Mouse (Mus musculus): ENCODE measurements around the gene Gm10563. TPM values are rescaled to one million over a fixed set of nuclear protein-coding genes. Genes with fewer than 3 reads are reported as not detected.

Gm10563 gene
- total RNA-seq, 1 experiment = not detected

- peaks cover 3 to 25% of the 10 kb centered on the region in 2 experiments; a peak in 3 of 4 replicates for H3K4me1 ChIP-seq (ENCODE audit: control insufficient read depth in 2 of 2, insufficient read depth in 2 of 2, low read length in 2 of 2, poor library complexity in 1 of 2)
- DNase-seq (ENCODE audit: low read depth, low spot score) = no peak
- peak overlapping the region; percentile 69 to 72; a peak in 2 of 4 replicates for H3K4me3 ChIP-seq (ENCODE audit: insufficient read depth in 1 of 2, low read depth in 1 of 2, low read length in 2 of 2, poor library complexity in 1 of 2, severe bottlenecking in 1 of 2)
- TF ChIP-seq CHD2 (IDR thresholded peaks at IDR 0.05; ENCODE audit: low read depth, low read length) (no peak), HCFC1 (IDR thresholded peaks at IDR 0.05; ENCODE audit: borderline replicate concordance, insufficient read depth, low read length) (no peak), MAFK (IDR thresholded peaks at IDR 0.05; ENCODE audit: insufficient read depth, low read depth, low read length) (no peak), ZC3H11A (IDR thresholded peaks at IDR 0.05; ENCODE audit: borderline replicate concordance, low read depth, low read length) (no peak), ZNF384 (IDR thresholded peaks at IDR 0.05; ENCODE audit: low read depth, low read length) (no peak)
- H3K27ac ChIP-seq (ENCODE audit: insufficient read depth, low read depth, low read length, poor library complexity, severe bottlenecking) = 0 out of 2 replicates have a peak overlapping the region, but pooled peaks have one; percentile 15
- H3K9me3 ChIP-seq (ENCODE audit: control insufficient read depth, insufficient read depth, low read depth, low read length) = no peaks in the 10 kb centered on the region
- H3K9ac ChIP-seq (ENCODE audit: insufficient read depth, low read depth, low read length, poor library complexity, severe bottlenecking) = 0 out of 2 replicates have a peak overlapping the region, but pooled peaks have one; percentile 1
- peaks cover 48% of the 10 kb centered on the region for H3K36me3 ChIP-seq (ENCODE audit: control insufficient read depth, insufficient read depth, low read length, poor library complexity, severe bottlenecking)
- in situ Hi-C loops (cut with MboI; ENCODE audit: low sequenced_read_pairs in 2 of 2, unreplicated experiment in 2 of 2) = no loop called here
Measured at GRCm38 (mm10) chr4:155651553-155652269, 6.5 kb upstream of the Gm10563 start.

- no peaks in the 10 kb centered on the region for H3K9me3 ChIP-seq (ENCODE audit: control insufficient read depth, insufficient read depth, low read depth, low read length)
- no peak overlapping the region for H3K9ac ChIP-seq (ENCODE audit: insufficient read depth, low read depth, low read length, poor library complexity, severe bottlenecking)
- peaks cover 47% of the 10 kb centered on the region for H3K36me3 ChIP-seq (ENCODE audit: control insufficient read depth, insufficient read depth, low read length, poor library complexity, severe bottlenecking)
- H3K27ac ChIP-seq (ENCODE audit: insufficient read depth, low read depth, low read length, poor library complexity, severe bottlenecking) = no peak overlapping the region
- H3K4me3 ChIP-seq (ENCODE audit: insufficient read depth in 1 of 2, low read depth in 1 of 2, low read length in 2 of 2, poor library complexity in 1 of 2, severe bottlenecking in 1 of 2) = no peak overlapping the region
- in situ Hi-C loops (cut with MboI; ENCODE audit: low sequenced_read_pairs in 2 of 2, unreplicated experiment in 2 of 2) = no loop called here
- peaks cover 3 to 19% of the 10 kb centered on the region in 2 experiments; a peak in 3 of 4 replicates for H3K4me1 ChIP-seq (ENCODE audit: control insufficient read depth in 2 of 2, insufficient read depth in 2 of 2, low read length in 2 of 2, poor library complexity in 1 of 2)
- TF ChIP-seq HCFC1 (IDR thresholded peaks at IDR 0.05; ENCODE audit: borderline replicate concordance, insufficient read depth, low read length) = no peak
- TF ChIP-seq ZC3H11A (IDR thresholded peaks at IDR 0.05; ENCODE audit: borderline replicate concordance, low read depth, low read length) = no peak
- TF ChIP-seq ZNF384 (IDR thresholded peaks at IDR 0.05; ENCODE audit: low read depth, low read length) = no peak
- no peak for DNase-seq (ENCODE audit: low read depth, low spot score)
Measured at GRCm38 (mm10) chr4:155649355-155649754, 4.1 kb upstream of the Gm10563 start.

- no peaks in the 10 kb centered on the region for H3K9me3 ChIP-seq (ENCODE audit: control insufficient read depth, insufficient read depth, low read depth, low read length)
- H3K4me3 ChIP-seq (ENCODE audit: insufficient read depth in 1 of 2, low read depth in 1 of 2, low read length in 2 of 2, poor library complexity in 1 of 2, severe bottlenecking in 1 of 2) = no peak overlapping the region
- TF ChIP-seq CHD2 (IDR thresholded peaks at IDR 0.05; ENCODE audit: low read depth, low read length) (no peak), HCFC1 (IDR thresholded peaks at IDR 0.05; ENCODE audit: borderline replicate concordance, insufficient read depth, low read length) (no peak), ZNF384 (IDR thresholded peaks at IDR 0.05; ENCODE audit: low read depth, low read length) (no peak), MAFK (IDR thresholded peaks at IDR 0.05; ENCODE audit: insufficient read depth, low read depth, low read length) (no peak), ZC3H11A (IDR thresholded peaks at IDR 0.05; ENCODE audit: borderline replicate concordance, low read depth, low read length) (no peak)
- no peaks in the 10 kb centered on the region for H3K4me1 ChIP-seq (ENCODE audit: control insufficient read depth in 2 of 2, insufficient read depth in 2 of 2, low read length in 2 of 2, poor library complexity in 1 of 2)
- peaks cover 58% of the 10 kb centered on the region for H3K36me3 ChIP-seq (ENCODE audit: control insufficient read depth, insufficient read depth, low read length, poor library complexity, severe bottlenecking)
- in situ Hi-C loops (cut with MboI; ENCODE audit: low sequenced_read_pairs in 2 of 2, unreplicated experiment in 2 of 2) = no loop called here
- DNase-seq (ENCODE audit: low read depth, low spot score) = no peak
- no peak overlapping the region for H3K27ac ChIP-seq (ENCODE audit: insufficient read depth, low read depth, low read length, poor library complexity, severe bottlenecking)
- H3K9ac ChIP-seq (ENCODE audit: insufficient read depth, low read depth, low read length, poor library complexity, severe bottlenecking) = no peak overlapping the region
Measured at GRCm38 (mm10) chr4:155645721-155646120, 513 bp upstream of the Gm10563 start.

GRCm38 (mm10) chr4:155643531-155643930, 1.7 kb downstream of the Gm10563 start:
- Histone ChIP-seq H3K4me3 (ENCODE audit: insufficient read depth in 1 of 2, low read depth in 1 of 2, low read length in 2 of 2, poor library complexity in 1 of 2, severe bottlenecking in 1 of 2) (no peak overlapping the region), H3K27ac (ENCODE audit: insufficient read depth, low read depth, low read length, poor library complexity, severe bottlenecking) (no peak overlapping the region), H3K9ac (ENCODE audit: insufficient read depth, low read depth, low read length, poor library complexity, severe bottlenecking) (no peak overlapping the region), H3K9me3 (ENCODE audit: control insufficient read depth, insufficient read depth, low read depth, low read length) (no peaks in the 10 kb centered on the region), H3K4me1 (ENCODE audit: control insufficient read depth in 2 of 2, insufficient read depth in 2 of 2, low read length in 2 of 2, poor library complexity in 1 of 2) (no peaks in the 10 kb centered on the region), H3K36me3 (ENCODE audit: control insufficient read depth, insufficient read depth, low read length, poor library complexity, severe bottlenecking) (peaks cover 47% of the 10 kb centered on the region)
- no peak for TF ChIP-seq ZC3H11A (IDR thresholded peaks at IDR 0.05; ENCODE audit: borderline replicate concordance, low read depth, low read length)
- TF ChIP-seq HCFC1 (IDR thresholded peaks at IDR 0.05; ENCODE audit: borderline replicate concordance, insufficient read depth, low read length) = no peak
- TF ChIP-seq MAFK (IDR thresholded peaks at IDR 0.05; ENCODE audit: insufficient read depth, low read depth, low read length) = no peak
- in situ Hi-C loops (cut with MboI; ENCODE audit: low sequenced_read_pairs in 2 of 2, unreplicated experiment in 2 of 2) = no loop called here
- DNase-seq (ENCODE audit: low read depth, low spot score) = no peak
